Mouse (Mus musculus) CH12.LX (cell line): ENCODE results near the gene Ghr. TPM values are rescaled to one million over a fixed set of nuclear protein-coding genes. Genes with fewer than 3 reads are reported as not detected.

Experiments used
- DNase-seq: peaks from one replicate; pipeline ENCODE4 v3.0.0-alpha.2; 2013; ENCODE audit errors: extremely low read depth
- H3K27ac ChIP-seq: 2 replicates; pipeline ENCODE4 v1.5.1; 2012; ENCODE audit warnings: low read depth, mild to moderate bottlenecking, control low read depth, moderate library complexity; ENCODE audit not compliant: insufficient read depth
- H3K27me3 ChIP-seq: replicated peaks from 2 replicates; pipeline ENCODE3; 2012; ENCODE audit warnings: inconsistent platforms
- H3K36me3 ChIP-seq, 2 experiments: replicated peaks in 1 of 2; 2 replicates each; pipeline versions ENCODE3 to v1.6.1; 2012; ENCODE audit warnings: inconsistent platforms in 1 of 2, low read length in 1 of 2, mild to moderate bottlenecking in 1 of 2, mixed read lengths in 1 of 2, moderate library complexity in 1 of 2; ENCODE audit not compliant: control insufficient read depth in 1 of 2, insufficient read depth in 1 of 2
- H3K4me1 ChIP-seq, 2 experiments: 2 replicates each; pipeline ENCODE4 v1.6.1; 2012; ENCODE audit warnings: inconsistent platforms in 1 of 2, moderate library complexity in 1 of 2; ENCODE audit not compliant: insufficient read depth in 2 of 2, control insufficient read depth in 1 of 2
- H3K4me2 ChIP-seq: 2 replicates; pipeline ENCODE4 v1.6.1; 2012; ENCODE audit warnings: low read depth, mild to moderate bottlenecking, control low read depth; ENCODE audit not compliant: poor library complexity, insufficient read depth, severe bottlenecking
- H3K4me3 ChIP-seq, 3 experiments: fragments of 150-350 bp in 1 of 3; sonication (generic) in 1 of 3; replicated peaks in 1 of 3; 2 replicates each; pipeline versions ENCODE3 to v1.5.1; 2011 to 2012; ENCODE audit warnings: low read depth in 2 of 3, low read length in 2 of 3, mild to moderate bottlenecking in 2 of 3, moderate library complexity in 2 of 3, control low read depth in 1 of 3, improper control_type of control experiment in 1 of 3, inconsistent platforms in 1 of 3, mixed read lengths in 1 of 3; ENCODE audit not compliant: poor library complexity in 1 of 3
- H3K79me2 ChIP-seq: replicated peaks from 2 replicates; pipeline ENCODE4 v1.6.1; 2012; ENCODE audit warnings: mild to moderate bottlenecking, moderate library complexity; ENCODE audit not compliant: control insufficient read depth, poor library complexity, insufficient read depth, severe bottlenecking; ENCODE audit errors: extremely low read depth
- H3K9ac ChIP-seq: 2 replicates; pipeline ENCODE4 v1.6.1; 2012; ENCODE audit warnings: low read depth, mild to moderate bottlenecking, control low read depth, moderate library complexity; ENCODE audit not compliant: insufficient read depth
- H3K9me3 ChIP-seq: replicated peaks from 2 replicates; pipeline ENCODE3; 2012; ENCODE audit warnings: low read length, inconsistent platforms, mixed read lengths
- ELF1 ChIP-seq: IDR thresholded peaks from 2 replicates; pipeline ENCODE4 v1.6.1; 2014; ENCODE audit warnings: low read depth, mild to moderate bottlenecking, inconsistent platforms, low read length, improper control_type of control experiment
- ETS1 ChIP-seq: conservative IDR thresholded peaks from 2 replicates; pipeline ENCODE4 v1.6.1; 2012; ENCODE audit warnings: low read depth, mild to moderate bottlenecking, inconsistent platforms, low read length, improper control_type of control experiment, moderate library complexity
- HCFC1 ChIP-seq: IDR thresholded peaks from 2 replicates; pipeline ENCODE4 v1.6.1; 2012; ENCODE audit warnings: low read depth, mild to moderate bottlenecking, inconsistent platforms, low read length, improper control_type of control experiment
- IRF4 ChIP-seq: IDR thresholded peaks from 2 replicates; pipeline ENCODE4 v1.6.1; 2014; ENCODE audit warnings: low read depth, mild to moderate bottlenecking, inconsistent platforms, low read length, improper control_type of control experiment
- MAFK ChIP-seq: IDR thresholded peaks from 2 replicates; pipeline ENCODE4 v1.6.1; 2011; ENCODE audit warnings: low read length, improper control_type of control experiment; ENCODE audit not compliant: insufficient replicate concordance
- MEF2A ChIP-seq: IDR thresholded peaks from 2 replicates; pipeline ENCODE4 v1.6.1; 2014; ENCODE audit warnings: low read depth, mild to moderate bottlenecking, inconsistent platforms, low read length, improper control_type of control experiment, borderline replicate concordance
- NRF1 ChIP-seq: IDR thresholded peaks from 2 replicates; pipeline ENCODE4 v1.6.1; 2014; ENCODE audit warnings: low read depth, mild to moderate bottlenecking, inconsistent platforms, low read length, improper control_type of control experiment, moderate library complexity
- RAD21 ChIP-seq: IDR thresholded peaks from 2 replicates; pipeline ENCODE4 v1.6.1; 2011; ENCODE audit warnings: low read depth, mild to moderate bottlenecking, low read length, improper control_type of control experiment, moderate library complexity
- RCOR1 ChIP-seq: conservative IDR thresholded peaks from 2 replicates; pipeline ENCODE4 v1.6.1; 2012; ENCODE audit warnings: low read depth, mild to moderate bottlenecking, inconsistent platforms, low read length, improper control_type of control experiment
- TBP ChIP-seq: conservative IDR thresholded peaks from 2 replicates; pipeline ENCODE4 v1.6.1; 2011; ENCODE audit warnings: low read depth, low read length, improper control_type of control experiment
- TCF12 ChIP-seq: IDR thresholded peaks from 2 replicates; pipeline ENCODE4 v1.6.1; 2014; ENCODE audit warnings: low read depth, mild to moderate bottlenecking, inconsistent platforms, low read length, improper control_type of control experiment
- UBTF ChIP-seq: IDR thresholded peaks from 2 replicates; pipeline ENCODE4 v1.6.1; 2012; ENCODE audit warnings: low read depth, mild to moderate bottlenecking, inconsistent platforms, low read length, improper control_type of control experiment, moderate library complexity
- USF1 ChIP-seq: IDR thresholded peaks from 2 replicates; pipeline ENCODE4 v1.6.1; 2014; ENCODE audit warnings: low read depth, mild to moderate bottlenecking, inconsistent platforms, low read length, improper control_type of control experiment
- ZC3H11A ChIP-seq: IDR thresholded peaks from 2 replicates; pipeline ENCODE4 v1.6.1; 2012; ENCODE audit warnings: low read depth, mild to moderate bottlenecking, inconsistent platforms, low read length, improper control_type of control experiment
- ZKSCAN1 ChIP-seq: IDR thresholded peaks from 2 replicates; pipeline ENCODE4 v1.6.1; 2012; ENCODE audit warnings: low read depth, inconsistent platforms, low read length, improper control_type of control experiment, borderline replicate concordance
- ZMIZ1 ChIP-seq: IDR thresholded peaks from 2 replicates; pipeline ENCODE4 v1.6.1; 2012; ENCODE audit warnings: low read depth, mild to moderate bottlenecking, inconsistent platforms, low read length, improper control_type of control experiment
- dilution Hi-C: fragments of 300-500 bp; cut with MboI; formaldehyde crosslinking; loops from 2 replicates; pipeline ENCODE4 v1.14.3; 2020; ENCODE audit warnings: low sequenced_read_pairs; ENCODE audit not compliant: extremely low pct_unique_long_range_greater_than_20kb, extremely low pct_ligation_motif_present
- in situ Hi-C: fragments of 300-500 bp; cut with MboI; formaldehyde crosslinking; loops from 3 replicates; pipeline ENCODE4 v1.14.3; 2019; ENCODE audit warnings: low sequenced_read_pairs, low pct_ligation_motif_present, low pct_unique_long_range_greater_than_20kb, mixed read lengths
- polyA plus RNA-seq: library from polyadenylated mRNA; unstranded; fragments of >175 nt; gene quantifications from 2 replicates; pipeline ENCODE4 v1.2.1, GENCODE M21; 2012; ENCODE audit warnings: low read depth; ENCODE audit not compliant: insufficient read length
- total RNA-seq, 2 experiments: library from RNA; depleted of rRNA; stranded (reverse); fragments of 300-350 nt in 1 of 2; fragments of >200 nt in 1 of 2; gene quantifications; 2 replicates each; pipeline ENCODE4 v1.2.3; 2012 to 2014

The Ghr gene
- total and polyA plus RNA-seq, 3 experiments, result 0.42 to 1.7 (median 0.89) TPM

GRCm38 (mm10) chr15:3389011-3389410, 194.3 kb downstream of the Ghr start:
- no peaks in the 10 kb centered on the region for H3K79me2 ChIP-seq
- TF ChIP-seq ZC3H11A (no peak), USF1 (no peak), TCF12 (no peak), NRF1 (no peak)
- TF ChIP-seq, all 38 proteins: peak for 0
- H3K27me3 ChIP-seq, result no peaks in the 10 kb centered on the region
- no peak overlapping the region for H3K4me3 ChIP-seq
- no peak overlapping the region for H3K4me2 ChIP-seq
- in situ Hi-C loops (no loop called here), dilution Hi-C loops (no loop called here)
- H3K9ac ChIP-seq, result no peak overlapping the region
- no peaks in the 10 kb centered on the region for H3K36me3 ChIP-seq
- no peak for DNase-seq
- H3K9me3 ChIP-seq, result no peaks in the 10 kb centered on the region
- no peak overlapping the region for H3K27ac ChIP-seq
- no peaks in the 10 kb centered on the region for H3K4me1 ChIP-seq

- DNase-seq, result no peak
- Histone ChIP-seq H3K4me2 (no peak overlapping the region), H3K79me2 (no peaks in the 10 kb centered on the region), H3K27ac (no peak overlapping the region), H3K4me1 (no peaks in the 10 kb centered on the region), H3K4me3 (no peak overlapping the region), H3K9ac (no peak overlapping the region), H3K36me3 (no peaks in the 10 kb centered on the region), H3K9me3 (no peaks in the 10 kb centered on the region), H3K27me3 (no peaks in the 10 kb centered on the region)
- dilution Hi-C loops (no loop called here), in situ Hi-C loops (no loop called here)
- no peak for TF ChIP-seq HCFC1
- TF ChIP-seq MEF2A, result no peak
- TF ChIP-seq MAFK, result no peak
- TF ChIP-seq RCOR1, result no peak
- no peak for TF ChIP-seq ZKSCAN1
- TF ChIP-seq TBP, result no peak
- TF ChIP-seq UBTF, result no peak
- no peak for TF ChIP-seq ZMIZ1
- TF ChIP-seq ELF1, result no peak
- TF ChIP-seq ETS1, result no peak
- no peak for TF ChIP-seq IRF4
- TF ChIP-seq USF1, result no peak
- TF ChIP-seq RAD21, result no peak
Measured at GRCm38 (mm10) chr15:3388485-3388884, 194.8 kb downstream of the Ghr start.
